Mouse (Mus musculus) frontal cortex, postnatal 25 days (tissue): Measurements from ENCODE around the gene Tbc1d4.

Source experiments
- DNase-seq, 2 experiments: peaks; one replicate each; pipeline ENCODE4 v3.0.0; 2022; ENCODE audit warnings: low spot score in 2 of 2

The Tbc1d4 gene

DNA sequence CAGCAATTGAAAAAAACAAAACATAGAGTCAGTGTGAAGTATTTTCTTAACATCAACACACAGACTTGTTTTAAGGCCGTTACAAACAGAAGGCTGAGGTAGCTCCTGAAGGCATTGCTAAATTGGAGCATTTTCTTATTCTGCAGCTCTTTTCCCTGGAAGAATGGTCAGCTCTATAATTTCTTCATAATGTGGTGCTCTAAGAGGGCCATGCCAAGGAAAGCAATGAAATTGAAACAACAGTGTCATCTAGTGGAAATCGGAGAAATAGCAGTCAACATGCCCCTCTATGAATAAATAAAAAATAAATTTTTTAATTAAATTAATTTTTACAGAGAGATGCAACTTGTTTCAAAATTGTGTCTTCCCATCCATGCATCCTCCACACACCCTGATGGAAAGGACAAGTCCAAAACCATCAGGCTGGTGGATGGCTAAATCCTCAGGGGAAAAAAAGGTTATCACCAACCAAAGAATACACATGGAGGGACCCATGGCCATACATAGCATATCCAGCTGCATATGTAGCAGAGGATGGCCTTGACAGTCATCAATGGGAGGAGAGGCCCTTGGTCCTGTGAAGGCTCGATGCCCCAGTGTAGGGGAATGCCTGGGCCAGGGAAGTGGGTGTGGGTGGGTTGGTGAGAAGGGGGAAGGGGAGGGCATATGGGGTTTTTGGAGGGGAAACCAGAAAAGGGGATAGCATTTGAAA is 180.0 kb downstream of the Tbc1d4 start:
- no peak for DNase-seq

DNA sequence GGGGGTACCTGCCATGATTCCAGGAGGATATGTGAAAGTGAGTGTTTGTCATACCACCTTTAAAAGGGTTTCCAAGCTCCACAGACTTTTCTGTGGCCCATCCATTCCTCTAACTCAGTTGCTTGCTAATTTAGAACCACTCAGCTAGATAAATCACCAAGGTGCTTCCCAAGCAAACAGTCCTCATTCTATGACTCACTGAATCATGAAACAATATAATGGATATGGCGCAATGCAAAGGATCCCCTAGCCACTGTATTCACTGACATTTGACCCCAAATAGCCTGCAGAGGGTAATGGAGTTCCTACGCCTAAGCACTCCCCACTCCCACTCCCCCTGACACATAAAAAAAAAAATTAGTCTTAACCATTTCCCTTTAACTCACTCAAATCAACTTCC is 191.3 kb downstream of the Tbc1d4 start:
- no peak for DNase-seq
